Mouse (Mus musculus): ENCODE data around the gene Ccdc142.

DNA sequence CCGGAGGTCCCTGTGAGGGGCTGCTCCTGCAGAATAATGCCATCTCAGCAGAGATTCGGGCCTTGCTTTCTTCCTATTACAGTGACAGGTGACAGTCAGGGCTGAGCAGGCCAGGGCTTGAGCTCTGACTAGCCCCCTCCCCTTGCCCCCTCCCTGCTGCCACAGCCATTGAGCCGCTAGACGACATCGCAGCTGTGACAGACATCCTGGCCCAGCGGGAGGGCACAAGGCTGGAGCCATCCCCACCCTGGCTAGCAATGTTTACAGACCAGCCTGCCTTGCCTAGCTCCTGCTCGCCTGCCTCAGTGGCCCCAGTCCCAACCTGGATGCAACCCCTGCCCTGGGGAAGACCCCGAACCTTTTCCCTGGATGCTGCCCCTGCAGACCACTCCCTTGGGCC is 50.3 kb downstream of the Ccdc142 start:
- TF ChIP-seq CTCF (IDR thresholded peaks at IDR 0.05; ENCODE audit: insufficient read depth, low read length) (no peak), POLR2A (IDR thresholded peaks at IDR 0.05; ENCODE audit: borderline replicate concordance, extremely low read depth, low read depth, low read length) (no peak)

All from lung, adult 2 months (tissue).